Mouse (Mus musculus): ENCODE results near the gene Adh1. TPM values are rescaled to one million over a fixed set of nuclear protein-coding genes. Genes with fewer than 3 reads are reported as not detected.

The Adh1 gene
- total and polyA plus RNA-seq, 2 experiments from 2014 or later: 3.2 to 4.2 TPM

DNA sequence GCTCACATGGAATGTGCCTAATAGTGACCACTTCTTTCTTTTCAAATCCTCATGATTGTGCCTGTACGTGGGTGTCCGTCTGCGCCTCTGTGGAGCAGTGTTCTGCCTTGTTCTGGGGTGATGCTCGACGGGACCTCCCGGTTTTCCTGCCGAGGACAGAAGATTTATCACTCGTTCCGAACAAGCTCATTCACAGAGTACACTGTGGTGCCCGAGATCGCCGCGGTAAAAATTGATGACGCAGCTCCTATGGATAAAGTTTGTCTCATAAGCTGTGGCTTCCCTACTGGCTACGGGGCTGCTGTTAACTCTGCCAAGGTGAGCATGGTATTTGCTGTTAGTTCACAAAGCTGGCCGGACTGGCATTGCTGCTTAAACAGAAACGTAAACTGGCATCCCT lies 64.2 kb downstream of the Adh1 start:
- no peak overlapping the region for H3K4me3 ChIP-seq (ENCODE audit: low read depth, low read length)
- TF ChIP-seq CTCF (IDR thresholded peaks at IDR 0.05): no peak
- 96% methylated on average over 17 of the region's 17 CpGs for WGBS
- DNase-seq (ENCODE audit: low spot score) (no peak), ATAC-seq (ENCODE audit: low FRiP score) (no peak)
- H3K27ac ChIP-seq (ENCODE audit: low read depth, low read length): no peak overlapping the region
- H3K9ac ChIP-seq (replicated peaks; ENCODE audit: low read length, poor library complexity, severe bottlenecking): no peak overlapping the region
- no peaks in the 10 kb centered on the region for H3K9me3 ChIP-seq (ENCODE audit: low read length)
- no peaks in the 10 kb centered on the region for H3K4me1 ChIP-seq (ENCODE audit: insufficient read depth, low read length)
- no peaks in the 10 kb centered on the region for H3K36me3 ChIP-seq (ENCODE audit: insufficient read depth, low read length)
- H3K27me3 ChIP-seq (ENCODE audit: insufficient read depth, low read length): no peaks in the 10 kb centered on the region
- H3K4me2 ChIP-seq (ENCODE audit: low read depth, low read length, poor library complexity, severe bottlenecking): no peak overlapping the region

- Histone ChIP-seq H3K9me3 (ENCODE audit: low read length) (no peaks in the 10 kb centered on the region), H3K27ac (ENCODE audit: low read depth, low read length) (no peak overlapping the region), H3K27me3 (ENCODE audit: insufficient read depth, low read length) (no peaks in the 10 kb centered on the region), H3K9ac (replicated peaks; ENCODE audit: low read length, poor library complexity, severe bottlenecking) (no peak overlapping the region), H3K36me3 (ENCODE audit: insufficient read depth, low read length) (no peaks in the 10 kb centered on the region), H3K4me2 (ENCODE audit: low read depth, low read length, poor library complexity, severe bottlenecking) (no peak overlapping the region), H3K4me3 (ENCODE audit: low read depth, low read length) (no peak overlapping the region), H3K4me1 (ENCODE audit: insufficient read depth, low read length) (no peaks in the 10 kb centered on the region)
- ATAC-seq (ENCODE audit: low FRiP score) (no peak), DNase-seq (ENCODE audit: low spot score) (no peak)
- no peak for TF ChIP-seq CTCF (IDR thresholded peaks at IDR 0.05)
- WGBS: 95% methylated on average over 6 of the region's 6 CpGs
Measured at GRCm38 (mm10) chr3:138325466-138325865, 64.7 kb downstream of the Adh1 start.

DNA sequence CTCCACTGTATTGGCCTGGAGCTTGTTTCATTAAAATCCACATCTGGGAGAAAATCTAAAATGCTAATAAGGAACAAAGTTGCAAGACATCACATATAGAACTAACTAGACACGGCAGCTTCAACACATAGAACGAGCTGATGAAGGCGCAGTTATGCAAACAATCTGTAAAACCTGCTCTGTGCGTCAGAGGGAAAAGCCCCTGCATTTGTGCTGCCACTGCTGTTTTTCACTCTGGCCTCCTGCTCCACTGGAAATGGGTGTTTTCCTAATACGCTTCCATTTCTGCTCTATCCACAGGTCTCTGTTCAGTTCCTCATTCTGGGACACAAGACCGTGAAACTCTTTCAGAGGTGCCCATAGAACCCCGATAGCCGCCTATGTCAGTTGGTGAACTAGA lies 73.1 kb downstream of the Adh1 start:
- Histone ChIP-seq H3K4me2 (ENCODE audit: low read depth, low read length, poor library complexity, severe bottlenecking) (no peak overlapping the region), H3K27me3 (ENCODE audit: insufficient read depth, low read length) (no peaks in the 10 kb centered on the region), H3K9me3 (ENCODE audit: low read length) (no peaks in the 10 kb centered on the region), H3K9ac (replicated peaks; ENCODE audit: low read length, poor library complexity, severe bottlenecking) (no peak overlapping the region), H3K36me3 (ENCODE audit: insufficient read depth, low read length) (no peaks in the 10 kb centered on the region), H3K4me1 (ENCODE audit: insufficient read depth, low read length) (no peaks in the 10 kb centered on the region), H3K27ac (ENCODE audit: low read depth, low read length) (no peak overlapping the region), H3K4me3 (ENCODE audit: low read depth, low read length) (no peak overlapping the region)
- TF ChIP-seq CTCF (IDR thresholded peaks at IDR 0.05): no peak
- ATAC-seq (ENCODE audit: low FRiP score) (no peak), DNase-seq (ENCODE audit: low spot score) (no peak)
- WGBS: 88% methylated on average over 8 of the region's 8 CpGs

DNA sequence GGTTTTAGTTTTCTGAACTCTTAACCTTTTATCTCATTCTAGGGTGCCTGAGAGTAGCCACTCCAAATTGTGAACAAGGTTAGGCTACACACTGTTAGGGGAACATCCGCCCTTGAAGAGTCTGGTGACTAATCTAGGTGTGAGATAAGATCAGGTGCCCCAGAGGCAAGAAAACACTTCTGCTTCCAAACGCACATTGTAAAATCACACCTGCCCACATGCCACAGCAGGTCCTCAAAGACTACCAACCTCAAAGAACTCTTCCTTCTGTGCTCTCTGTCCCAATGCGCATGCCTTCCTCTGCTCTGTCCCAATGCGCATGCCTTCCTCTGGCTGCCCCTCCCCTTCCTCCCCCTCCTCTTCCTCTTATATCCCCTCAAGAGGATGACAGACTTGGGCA lies 73.5 kb downstream of the Adh1 start:
- TF ChIP-seq CTCF (IDR thresholded peaks at IDR 0.05): no peak
- H3K27me3 ChIP-seq (ENCODE audit: insufficient read depth, low read length): no peaks in the 10 kb centered on the region
- no peak for ATAC-seq (ENCODE audit: low FRiP score)
- H3K9me3 ChIP-seq (ENCODE audit: low read length): no peaks in the 10 kb centered on the region
- no peak overlapping the region for H3K4me3 ChIP-seq (ENCODE audit: low read depth, low read length)
- H3K9ac ChIP-seq (replicated peaks; ENCODE audit: low read length, poor library complexity, severe bottlenecking): no peak overlapping the region
- no peaks in the 10 kb centered on the region for H3K36me3 ChIP-seq (ENCODE audit: insufficient read depth, low read length)
- H3K4me1 ChIP-seq (ENCODE audit: insufficient read depth, low read length): no peaks in the 10 kb centered on the region
- WGBS: 90% methylated on average over 4 of the region's 4 CpGs
- no peak overlapping the region for H3K27ac ChIP-seq (ENCODE audit: low read depth, low read length)
- DNase-seq (ENCODE audit: low spot score): no peak
- H3K4me2 ChIP-seq (ENCODE audit: low read depth, low read length, poor library complexity, severe bottlenecking): no peak overlapping the region

- Histone ChIP-seq H3K4me3 (ENCODE audit: low read depth, low read length) (no peak overlapping the region), H3K27ac (ENCODE audit: low read depth, low read length) (no peak overlapping the region), H3K4me2 (ENCODE audit: low read depth, low read length, poor library complexity, severe bottlenecking) (no peak overlapping the region), H3K36me3 (ENCODE audit: insufficient read depth, low read length) (no peaks in the 10 kb centered on the region), H3K27me3 (ENCODE audit: insufficient read depth, low read length) (no peaks in the 10 kb centered on the region), H3K4me1 (ENCODE audit: insufficient read depth, low read length) (no peaks in the 10 kb centered on the region), H3K9ac (replicated peaks; ENCODE audit: low read length, poor library complexity, severe bottlenecking) (no peak overlapping the region), H3K9me3 (ENCODE audit: low read length) (no peaks in the 10 kb centered on the region)
- no peak for ATAC-seq (ENCODE audit: low FRiP score)
- DNase-seq (ENCODE audit: low spot score): no peak
- 88% methylated on average over 1 of the region's 1 CpGs for WGBS
- no peak for TF ChIP-seq CTCF (IDR thresholded peaks at IDR 0.05)
Measured at GRCm38 (mm10) chr3:138335566-138335965, 74.8 kb downstream of the Adh1 start.

GRCm38 (mm10) chr3:138336104-138336754 lies 75.4 kb downstream of the Adh1 start:
- H3K9me3 ChIP-seq (ENCODE audit: low read length): no peaks in the 10 kb centered on the region
- H3K27ac ChIP-seq (ENCODE audit: low read depth, low read length): no peak overlapping the region
- H3K4me2 ChIP-seq (ENCODE audit: low read depth, low read length, poor library complexity, severe bottlenecking): no peak overlapping the region
- DNase-seq (ENCODE audit: low spot score) (no peak), ATAC-seq (ENCODE audit: low FRiP score) (no peak)
- H3K9ac ChIP-seq (replicated peaks; ENCODE audit: low read length, poor library complexity, severe bottlenecking): no peak overlapping the region
- H3K4me3 ChIP-seq (ENCODE audit: low read depth, low read length): no peak overlapping the region
- no peaks in the 10 kb centered on the region for H3K36me3 ChIP-seq (ENCODE audit: insufficient read depth, low read length)
- TF ChIP-seq CTCF (IDR thresholded peaks at IDR 0.05): no peak
- H3K4me1 ChIP-seq (ENCODE audit: insufficient read depth, low read length): no peaks in the 10 kb centered on the region
- WGBS: 71% methylated on average over 3 of the region's 3 CpGs
- H3K27me3 ChIP-seq (ENCODE audit: insufficient read depth, low read length): no peaks in the 10 kb centered on the region

Other genes starting within 250 kb of the Adh1 start
- 0.11 and 0.24 TPM in 2 replicates for gene 1110002E22Rik, start 195.9 kb upstream of the Adh1 start, total RNA-seq (2014; rRNA removed)
- gene 1110002E22Rik, start 195.9 kb upstream of the Adh1 start, polyA plus RNA-seq (2015; fragmentation: Nextera tagmentation; extraction: Ambion mirVana): 0.04 and 0.05 TPM in 2 replicates
- gene Gm5105, start 193.6 kb upstream of the Adh1 start, total RNA-seq (2014; rRNA removed): not detected in 2 replicates
- gene Gm5105, start 193.6 kb upstream of the Adh1 start, polyA plus RNA-seq (2015; fragmentation: Nextera tagmentation; extraction: Ambion mirVana): 0.11 and 0.12 TPM in 2 replicates
- gene Trmt10a, start 117.5 kb upstream of the Adh1 start, total RNA-seq (2014; rRNA removed): 2.5 and 5.3 TPM in 2 replicates
- gene Trmt10a, start 117.5 kb upstream of the Adh1 start, polyA plus RNA-seq (2015; fragmentation: Nextera tagmentation; extraction: Ambion mirVana): 8.4 and 9.5 TPM in 2 replicates
- 4.9 and 8.1 TPM in 2 replicates for gene Mttp, start 116.0 kb upstream of the Adh1 start, total RNA-seq (2014; rRNA removed)
- gene Mttp, start 116.0 kb upstream of the Adh1 start, polyA plus RNA-seq (2015; fragmentation: Nextera tagmentation; extraction: Ambion mirVana): 6.1 and 6.7 TPM in 2 replicates
- gene 4930579F01Rik, start 67.2 kb upstream of the Adh1 start, total RNA-seq (2014; rRNA removed): not detected in 2 replicates
- gene 4930579F01Rik, start 67.2 kb upstream of the Adh1 start, polyA plus RNA-seq (2015; fragmentation: Nextera tagmentation; extraction: Ambion mirVana): not detected in 2 replicates
- 0.99 and 3.2 TPM in 2 replicates for gene Adh7, start 43.2 kb upstream of the Adh1 start, total RNA-seq (2014; rRNA removed)
- gene Adh7, start 43.2 kb upstream of the Adh1 start, polyA plus RNA-seq (2015; fragmentation: Nextera tagmentation; extraction: Ambion mirVana): 1.5 and 2.0 TPM in 2 replicates
- not detected in 2 replicates for gene Adh6a, start 52.3 kb downstream of the Adh1 start, total RNA-seq (2014; rRNA removed)
- not detected in 2 replicates for gene Adh6a, start 52.3 kb downstream of the Adh1 start, polyA plus RNA-seq (2015; fragmentation: Nextera tagmentation; extraction: Ambion mirVana)
- 0.38 and 0.71 TPM in 2 replicates for gene Adh6b, start 80.8 kb downstream of the Adh1 start, total RNA-seq (2014; rRNA removed)
- 0.15 and 0.20 TPM in 2 replicates for gene Adh6b, start 80.8 kb downstream of the Adh1 start, polyA plus RNA-seq (2015; fragmentation: Nextera tagmentation; extraction: Ambion mirVana)
- gene Adh4, start 154.5 kb downstream of the Adh1 start, total RNA-seq (2014; rRNA removed): not detected in 2 replicates
- not detected in 2 replicates for gene Adh4, start 154.5 kb downstream of the Adh1 start, polyA plus RNA-seq (2015; fragmentation: Nextera tagmentation; extraction: Ambion mirVana)
- 93.2 and 96.8 TPM in 2 replicates for gene Adh5, start 182.1 kb downstream of the Adh1 start, total RNA-seq (2014; rRNA removed)
- gene Adh5, start 182.1 kb downstream of the Adh1 start, polyA plus RNA-seq (2015; fragmentation: Nextera tagmentation; extraction: Ambion mirVana): 163 and 176 TPM in 2 replicates
- 50.7 and 60.4 TPM in 2 replicates for gene Metap1, start 228.5 kb downstream of the Adh1 start, total RNA-seq (2014; rRNA removed)
- 49.8 and 51.0 TPM in 2 replicates for gene Metap1, start 228.5 kb downstream of the Adh1 start, polyA plus RNA-seq (2015; fragmentation: Nextera tagmentation; extraction: Ambion mirVana)

Data from midbrain, postnatal 0 days (tissue).